Mouse (Mus musculus) limb, embryonic 10.5 days (tissue): Measurements from ENCODE around the gene Upb1. TPM values are rescaled to one million over a fixed set of nuclear protein-coding genes. Genes with fewer than 3 reads are reported as not detected.

Source experiments
- DNase-seq: peaks from one replicate; pipeline ENCODE4 v3.0.0-alpha.2; 2017; ENCODE audit warnings: low spot score
- H3K27ac ChIP-seq: fragments of 300-500 bp; sonication (generic); 2 replicates; pipeline ENCODE4 v1.5.1; 2016; ENCODE audit warnings: mild to moderate bottlenecking
- H3K27me3 ChIP-seq: fragments of 300-500 bp; sonication (generic); 2 replicates; pipeline ENCODE4 v1.6.1; 2016; ENCODE audit warnings: low read depth, mild to moderate bottlenecking; ENCODE audit not compliant: poor library complexity, severe bottlenecking
- H3K36me3 ChIP-seq: fragments of 300-500 bp; sonication (generic); 2 replicates; pipeline ENCODE4 v1.6.1; 2016; ENCODE audit warnings: mild to moderate bottlenecking, moderate library complexity
- H3K4me1 ChIP-seq: fragments of 300-500 bp; sonication (generic); 2 replicates; pipeline ENCODE4 v1.6.1; 2016
- H3K4me3 ChIP-seq: fragments of 300-500 bp; sonication (generic); 2 replicates; pipeline ENCODE4 v1.5.1; 2016; ENCODE audit warnings: mild to moderate bottlenecking, moderate library complexity
- H3K9me3 ChIP-seq: fragments of 300-500 bp; sonication (generic); replicated peaks from 2 replicates; pipeline ENCODE4 v1.6.1; 2016; ENCODE audit warnings: mild to moderate bottlenecking
- WGBS: fragments of 180-500 bp; shearing (Covaris S2); methylation state at CpG from one replicate; pipeline ENCODE4 v1.1.7; 2016; 5-methylcytosine and 5-hydroxymethylcytosine counted together
- polyA plus RNA-seq: library from polyadenylated mRNA; unstranded; fragments of >200 nt; fragmentation: Nextera tagmentation; extraction: Ambion mirVana; gene quantifications from 2 replicates; pipeline ENCODE4 v1.2.1, GENCODE M21; 2016

The Upb1 gene
- polyA plus RNA-seq, 1 experiment from 2014 or later = not detected

DNA sequence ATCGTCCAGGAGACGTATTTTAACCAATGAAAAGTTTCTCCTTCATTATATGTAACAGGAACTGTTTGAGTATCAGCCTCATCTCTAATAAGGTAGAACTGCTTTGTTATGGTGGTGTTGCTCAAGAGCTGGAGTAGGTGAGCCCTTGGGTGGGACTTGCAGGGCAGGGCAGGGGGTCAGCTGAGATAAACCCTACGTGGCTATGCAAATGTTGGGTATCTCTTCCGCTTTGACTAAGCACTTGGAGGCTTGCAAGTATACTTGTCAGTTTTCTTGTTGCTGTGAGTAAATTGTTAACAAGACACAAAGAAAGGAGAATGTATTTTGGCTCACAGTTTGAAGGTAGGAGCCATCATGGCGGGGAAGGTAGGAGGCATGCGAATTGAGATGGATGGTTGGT is 29.7 kb downstream of the Upb1 start:
- H3K4me1 ChIP-seq = no peaks in the 10 kb centered on the region
- no peaks in the 10 kb centered on the region for H3K36me3 ChIP-seq
- no peaks in the 10 kb centered on the region for H3K27me3 ChIP-seq
- H3K27ac ChIP-seq = no peak overlapping the region
- no peak overlapping the region for H3K4me3 ChIP-seq
- 88% methylated on average over 6 of the region's 6 CpGs for WGBS
- DNase-seq = no peak
- H3K9me3 ChIP-seq = no peaks in the 10 kb centered on the region

DNA sequence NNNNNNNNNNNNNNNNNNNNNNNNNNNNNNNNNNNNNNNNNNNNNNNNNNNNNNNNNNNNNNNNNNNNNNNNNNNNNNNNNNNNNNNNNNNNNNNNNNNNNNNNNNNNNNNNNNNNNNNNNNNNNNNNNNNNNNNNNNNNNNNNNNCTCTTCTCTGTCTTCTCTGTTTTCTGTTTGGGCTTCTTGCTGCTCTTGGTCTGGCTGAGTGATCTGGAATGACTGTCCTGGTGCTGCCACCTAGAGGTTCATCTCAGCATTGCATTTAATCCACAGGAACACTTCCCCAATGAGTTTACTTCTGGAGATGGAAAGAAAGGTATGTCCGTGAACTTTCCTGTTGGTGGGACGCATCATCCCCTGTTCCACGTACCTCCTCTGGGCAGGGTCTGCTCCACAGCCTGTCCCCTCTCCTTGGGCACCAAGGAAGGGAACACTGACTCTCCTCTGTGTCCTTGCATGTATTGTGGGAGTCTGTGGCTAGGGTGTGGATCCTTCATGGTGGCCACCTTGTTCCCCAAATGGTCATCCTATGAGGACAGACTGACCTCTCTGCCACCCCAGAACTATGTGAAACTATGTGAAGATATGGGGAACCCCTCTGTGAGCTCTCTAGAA is 35.8 kb downstream of the Upb1 start:
- H3K27ac ChIP-seq = no peak overlapping the region
- peak; percentile 81 for DNase-seq
- no peak overlapping the region for H3K4me3 ChIP-seq
- H3K9me3 ChIP-seq = no peaks in the 10 kb centered on the region
- no peaks in the 10 kb centered on the region for H3K4me1 ChIP-seq
- WGBS = 23% methylated on average over 3 of the region's 3 CpGs
- H3K27me3 ChIP-seq = no peaks in the 10 kb centered on the region
- H3K36me3 ChIP-seq = no peaks in the 10 kb centered on the region

DNA sequence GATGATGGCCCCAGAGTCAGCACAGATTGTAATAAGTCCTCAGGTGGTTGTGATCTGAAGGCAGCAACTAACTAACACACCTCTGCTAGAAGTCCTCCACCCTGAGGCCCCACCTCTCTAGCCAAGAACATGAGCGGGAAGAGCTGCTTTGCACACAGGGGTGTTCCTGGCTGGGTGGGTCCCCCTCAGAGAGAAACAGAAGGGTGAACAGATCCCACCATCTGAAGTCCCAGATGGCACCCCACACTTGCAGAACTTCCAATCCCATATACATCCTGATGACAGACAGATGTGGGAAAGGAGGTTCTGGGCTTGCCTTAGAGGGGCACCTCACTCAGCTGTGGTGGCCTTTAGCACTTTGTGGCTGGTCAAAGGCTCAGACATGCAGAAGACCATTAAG is 36.4 kb downstream of the Upb1 start:
- Histone ChIP-seq H3K36me3 (no peaks in the 10 kb centered on the region), H3K9me3 (no peaks in the 10 kb centered on the region), H3K4me1 (no peaks in the 10 kb centered on the region), H3K4me3 (no peak overlapping the region), H3K27ac (no peak overlapping the region), H3K27me3 (no peaks in the 10 kb centered on the region)
- WGBS = 84% methylated on average over 1 of the region's 1 CpGs
- no peak for DNase-seq

DNA sequence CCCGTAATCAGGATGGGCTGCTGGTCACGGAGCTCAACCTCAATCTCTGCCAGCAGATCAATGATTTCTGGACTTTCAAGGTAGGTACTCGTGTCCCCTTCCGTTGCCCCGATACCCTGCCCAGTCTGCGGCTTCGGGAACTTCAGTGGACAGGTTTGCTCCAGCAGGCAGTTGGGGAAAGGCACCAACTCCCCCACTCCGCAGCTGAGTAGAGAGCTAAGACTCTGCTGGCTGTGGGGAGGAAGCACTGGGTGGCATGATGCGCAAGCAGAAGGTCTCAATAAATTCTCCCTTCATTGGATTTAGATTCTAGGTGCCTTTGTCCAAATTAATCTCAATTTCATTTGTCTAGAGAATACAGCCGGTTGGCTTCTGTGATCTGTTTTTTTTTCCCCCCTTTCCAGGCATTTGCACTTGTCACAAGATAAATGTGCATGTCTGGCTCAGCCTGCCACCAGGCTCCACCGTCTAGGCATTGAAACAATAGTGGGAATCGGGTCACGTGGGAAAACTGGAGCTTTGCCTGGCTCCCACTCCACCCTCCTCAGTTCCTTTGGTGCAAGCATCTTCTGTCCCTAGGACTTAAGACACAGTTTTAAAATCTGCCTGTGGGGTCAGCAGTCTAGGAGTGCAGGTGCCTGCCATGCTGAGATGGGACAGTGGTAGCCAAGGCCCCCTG is 37.4 kb downstream of the Upb1 start:
- Histone ChIP-seq H3K27me3 (no peaks in the 10 kb centered on the region), H3K27ac (peak overlapping the region; percentile 20; the same call in 1 of the 2 replicates), H3K36me3 (no peaks in the 10 kb centered on the region), H3K9me3 (no peaks in the 10 kb centered on the region), H3K4me3 (no peak overlapping the region), H3K4me1 (no peaks in the 10 kb centered on the region)
- DNase-seq = no peak
- WGBS = 80% methylated on average over 13 of the region's 13 CpGs

DNA sequence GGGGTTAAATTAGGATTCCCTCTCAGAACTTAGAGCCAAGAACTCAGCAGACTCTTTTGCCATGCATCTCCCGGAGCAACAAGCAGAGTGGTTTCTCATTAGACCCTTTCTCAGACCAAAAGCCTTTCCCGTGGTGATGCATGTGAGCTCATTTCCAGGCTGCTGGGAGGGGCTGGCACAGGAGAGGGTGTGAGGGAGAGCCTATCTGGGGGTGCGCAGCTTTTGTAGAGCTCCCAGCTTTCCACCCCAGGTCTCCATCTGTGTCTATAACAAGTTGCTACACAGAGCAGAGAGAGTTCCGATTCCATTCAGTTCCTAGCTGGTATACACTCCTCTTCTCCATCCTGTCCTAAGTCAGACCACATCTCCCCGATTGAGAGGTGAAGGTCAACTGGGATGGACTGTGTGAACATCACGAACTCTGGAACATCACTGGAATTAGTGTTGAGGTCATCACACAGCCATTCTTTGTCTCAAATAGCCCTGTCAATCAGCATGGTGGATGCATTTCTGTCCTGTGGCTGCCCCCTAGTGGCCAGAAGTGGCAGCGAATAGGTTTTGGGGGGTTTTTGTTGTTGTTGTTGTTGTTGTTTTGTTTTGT is 38.4 kb downstream of the Upb1 start:
- Histone ChIP-seq H3K9me3 (no peaks in the 10 kb centered on the region), H3K4me1 (peaks cover 4% of the 10 kb centered on the region), H3K36me3 (no peaks in the 10 kb centered on the region), H3K27me3 (no peaks in the 10 kb centered on the region), H3K4me3 (no peak overlapping the region), H3K27ac (0 out of 2 replicates have a peak overlapping the region, but pooled peaks have one; percentile 6)
- DNase-seq = peak; percentile 60
- WGBS = 58% methylated on average over 7 of the region's 7 CpGs

DNA sequence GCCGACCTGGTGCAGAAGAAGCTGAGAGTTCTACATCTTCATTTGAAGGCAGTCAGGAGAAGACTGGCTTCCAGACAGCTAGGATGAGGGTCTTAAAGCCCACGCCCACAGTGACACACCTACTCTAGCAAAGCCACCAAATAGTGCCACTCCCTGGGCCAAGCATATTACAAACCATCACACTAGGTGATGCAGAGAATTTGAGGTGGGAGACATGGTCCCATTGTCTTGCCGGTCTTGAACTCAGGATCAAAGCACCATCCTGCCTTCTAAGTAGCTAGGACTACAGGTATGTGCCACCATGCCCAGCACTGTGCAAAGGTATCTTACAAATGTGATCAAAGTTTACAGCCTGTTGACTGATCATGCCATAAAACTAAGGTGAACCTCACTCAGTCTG is 39.8 kb downstream of the Upb1 start:
- 88% methylated on average over 3 of the region's 3 CpGs for WGBS
- Histone ChIP-seq H3K4me3 (no peak overlapping the region), H3K27ac (no peak overlapping the region), H3K27me3 (no peaks in the 10 kb centered on the region), H3K9me3 (no peaks in the 10 kb centered on the region), H3K36me3 (no peaks in the 10 kb centered on the region), H3K4me1 (peaks cover 13% of the 10 kb centered on the region)
- no peak for DNase-seq

DNA sequence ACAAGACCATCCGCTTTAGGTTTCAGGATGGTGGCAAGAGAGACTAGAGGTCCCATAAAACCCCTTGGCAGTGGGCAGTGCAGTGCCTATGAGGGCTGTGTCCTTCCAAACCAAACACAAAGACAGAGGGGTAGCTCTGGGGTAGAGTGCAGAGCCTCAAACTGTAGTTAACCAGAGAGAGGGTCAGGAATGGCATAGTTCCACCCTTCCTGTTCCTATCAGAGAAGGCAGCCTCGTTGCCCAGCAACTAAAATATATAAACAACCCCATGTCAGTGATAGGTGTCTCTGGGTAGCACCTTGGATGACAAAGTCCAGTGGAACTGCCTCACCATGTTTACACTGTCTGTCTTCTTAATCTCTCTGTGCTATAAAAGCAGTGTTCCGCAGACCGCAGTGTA is 40.9 kb downstream of the Upb1 start:
- Histone ChIP-seq H3K27ac (no peak overlapping the region), H3K4me1 (peaks cover 16% of the 10 kb centered on the region), H3K4me3 (no peak overlapping the region), H3K27me3 (0 out of 2 replicates have a peak, but pooled peaks cover 2% of the 10 kb centered on the region), H3K9me3 (no peaks in the 10 kb centered on the region), H3K36me3 (no peaks in the 10 kb centered on the region)
- DNase-seq = no peak
- 86% methylated on average over 4 of the region's 4 CpGs for WGBS

GRCm38 (mm10) chr10:75443017-75443416 is 42.1 kb downstream of the Upb1 start:
- 0 out of 2 replicates have a peak, but pooled peaks cover 2% of the 10 kb centered on the region for H3K27me3 ChIP-seq
- H3K36me3 ChIP-seq = no peaks in the 10 kb centered on the region
- peaks cover 19% of the 10 kb centered on the region for H3K4me1 ChIP-seq
- WGBS = 89% methylated on average over 4 of the region's 4 CpGs
- DNase-seq = no peak
- no peak overlapping the region for H3K27ac ChIP-seq
- H3K9me3 ChIP-seq = no peaks in the 10 kb centered on the region
- H3K4me3 ChIP-seq = no peak overlapping the region

DNA sequence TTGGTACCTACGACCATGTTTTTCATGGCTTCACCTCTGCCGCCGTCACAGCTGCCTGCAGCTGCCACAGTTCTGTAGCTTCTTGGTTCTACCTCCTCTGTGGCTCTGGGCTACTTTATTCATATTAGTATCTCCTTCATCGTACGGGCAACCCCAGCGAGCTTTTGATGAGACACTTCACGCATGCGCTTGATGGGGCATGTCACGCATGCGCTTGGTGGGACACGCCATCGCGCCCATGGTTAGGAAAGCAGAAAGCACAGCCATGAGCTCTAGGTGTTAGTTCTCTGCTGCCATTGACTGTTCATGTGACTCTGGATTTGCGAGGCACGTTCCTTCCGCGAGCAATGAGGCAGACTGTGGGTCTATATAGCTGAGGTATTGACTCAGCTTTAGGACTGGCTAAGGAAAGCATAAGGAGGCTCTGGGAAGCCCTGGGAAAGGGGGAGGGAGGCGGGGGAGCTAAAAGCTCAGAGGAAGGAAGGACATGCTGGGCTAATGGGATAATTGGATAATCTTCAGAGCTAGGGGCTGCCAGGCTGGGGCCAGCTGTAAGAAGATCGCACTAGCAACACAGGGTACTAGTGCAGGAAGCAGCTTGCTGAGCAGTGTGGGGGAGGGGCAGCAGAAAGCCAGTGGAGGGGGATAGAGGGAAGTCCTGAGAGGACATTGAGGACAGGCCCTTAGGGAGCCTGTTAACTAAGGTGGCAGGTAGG is 43.4 kb downstream of the Upb1 start:
- no peak overlapping the region for H3K4me3 ChIP-seq
- H3K4me1 ChIP-seq = peaks cover 19% of the 10 kb centered on the region
- no peaks in the 10 kb centered on the region for H3K36me3 ChIP-seq
- no peak for DNase-seq
- no peaks in the 10 kb centered on the region for H3K9me3 ChIP-seq
- no peak overlapping the region for H3K27ac ChIP-seq
- H3K27me3 ChIP-seq = 0 out of 2 replicates have a peak, but pooled peaks cover 2% of the 10 kb centered on the region
- WGBS = 73% methylated on average over 19 of the region's 19 CpGs

- Histone ChIP-seq H3K27me3 (0 out of 2 replicates have a peak, but pooled peaks cover 2% of the 10 kb centered on the region), H3K27ac (no peak overlapping the region), H3K4me1 (peaks cover 24% of the 10 kb centered on the region), H3K36me3 (no peaks in the 10 kb centered on the region), H3K4me3 (no peak overlapping the region), H3K9me3 (no peaks in the 10 kb centered on the region)
- 66% methylated on average over 8 of the region's 8 CpGs for WGBS
- DNase-seq = no peak
Observed at GRCm38 (mm10) chr10:75445030-75445429, 44.1 kb downstream of the Upb1 start.

- H3K4me3 ChIP-seq = no peak overlapping the region
- H3K36me3 ChIP-seq = no peaks in the 10 kb centered on the region
- no peaks in the 10 kb centered on the region for H3K9me3 ChIP-seq
- DNase-seq = no peak
- H3K27me3 ChIP-seq = 0 out of 2 replicates have a peak, but pooled peaks cover 2% of the 10 kb centered on the region
- 66% methylated on average over 13 of the region's 13 CpGs for WGBS
- no peak overlapping the region for H3K27ac ChIP-seq
- peaks cover 24% of the 10 kb centered on the region for H3K4me1 ChIP-seq
Observed at GRCm38 (mm10) chr10:75446501-75447083, 45.7 kb downstream of the Upb1 start.

DNA sequence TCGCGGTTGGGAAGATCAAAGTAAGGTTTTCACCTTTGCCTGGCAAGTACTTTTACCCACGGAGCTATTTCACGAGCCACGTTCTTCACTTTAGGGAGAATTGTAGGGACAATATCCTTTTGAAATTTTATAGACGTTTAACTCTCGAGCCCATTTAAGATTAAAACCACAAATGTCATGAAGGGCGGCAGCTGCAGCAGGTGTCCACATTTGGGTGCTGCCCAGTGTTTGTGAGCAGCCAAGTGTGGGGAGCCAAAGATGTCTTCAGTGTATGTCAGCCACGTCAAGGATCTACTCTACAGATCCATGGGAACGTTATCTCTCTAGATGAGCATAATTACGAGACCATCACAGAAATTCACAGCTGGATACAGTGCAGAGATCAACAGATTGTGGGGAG is 46.6 kb downstream of the Upb1 start:
- H3K27me3 ChIP-seq = 0 out of 2 replicates have a peak, but pooled peaks cover 2% of the 10 kb centered on the region
- no peaks in the 10 kb centered on the region for H3K9me3 ChIP-seq
- no peaks in the 10 kb centered on the region for H3K36me3 ChIP-seq
- no peak overlapping the region for H3K27ac ChIP-seq
- no peak for DNase-seq
- no peak overlapping the region for H3K4me3 ChIP-seq
- WGBS = 88% methylated on average over 11 of the region's 11 CpGs
- peaks cover 24% of the 10 kb centered on the region for H3K4me1 ChIP-seq
